Mouse (Mus musculus): ENCODE measurements around the gene Gm26938.
A peak's percentile ranks its signal among the peaks of the same experiment; 100 is the strongest.

Gene Gm26938

GRCm38 (mm10) chr5:139794938-139795337 is 31.3 kb downstream of the Gm26938 start:
- peak; percentile 49 to 74 for DNase-seq (ENCODE audit: low spot score in 2 of 2)

GRCm38 (mm10) chr5:139794137-139794536 is 32.1 kb downstream of the Gm26938 start:
- peak in 1 of 2 experiments; percentile 63 for DNase-seq (ENCODE audit: low spot score in 2 of 2)

- peak in 1 of 2 experiments; percentile 65 for DNase-seq (ENCODE audit: low spot score in 2 of 2)
These were observed 32.7 kb downstream of the Gm26938 start for GRCm38 (mm10) chr5:139793338-139794089.

GRCm38 (mm10) chr5:139792966-139793337 is 33.3 kb downstream of the Gm26938 start:
- no peak for DNase-seq (ENCODE audit: low spot score in 2 of 2)

GRCm38 (mm10) chr5:139792159-139792775 is 33.9 kb downstream of the Gm26938 start:
- peak in 1 of 2 experiments; percentile 64 for DNase-seq (ENCODE audit: low spot score in 2 of 2)

GRCm38 (mm10) chr5:139791227-139792158 is 34.7 kb downstream of the Gm26938 start, which contains the start of gene Mafk:
Gene Mafk, plus strand, starts transcription at chr5:139791513.
- peak; percentile 100 for DNase-seq (ENCODE audit: low spot score in 2 of 2)

GRCm38 (mm10) chr5:139789466-139789865 is 36.7 kb downstream of the Gm26938 start:
- peak in 1 of 2 experiments; percentile 64 for DNase-seq (ENCODE audit: low spot score in 2 of 2)

GRCm38 (mm10) chr5:139781406-139781805 is 44.8 kb downstream of the Gm26938 start:
- no peak for DNase-seq (ENCODE audit: low spot score in 2 of 2)

GRCm38 (mm10) chr5:139776966-139777365 is 49.2 kb downstream of the Gm26938 start:
- DNase-seq (ENCODE audit: low spot score in 2 of 2) = no peak

GRCm38 (mm10) chr5:139775216-139775926 is 50.8 kb downstream of the Gm26938 start, which contains the start of gene Ints1:
Gene Ints1, minus strand, starts transcription at chr5:139775674.
- DNase-seq (ENCODE audit: low spot score in 2 of 2) = peak; percentile 98 to 99

GRCm38 (mm10) chr5:139768216-139768615 is 58.0 kb downstream of the Gm26938 start:
- no peak for DNase-seq (ENCODE audit: low spot score in 2 of 2)

GRCm38 (mm10) chr5:139764296-139764695 is 61.9 kb downstream of the Gm26938 start:
- DNase-seq (ENCODE audit: low spot score in 2 of 2) = no peak

GRCm38 (mm10) chr5:139758096-139758495 is 68.1 kb downstream of the Gm26938 start:
- no peak for DNase-seq (ENCODE audit: low spot score in 2 of 2)

Data from spleen, postnatal 4 days (tissue).